Comparison of ENCODE assay signal across 9 mouse cellular contexts in the genomic region with DNA sequence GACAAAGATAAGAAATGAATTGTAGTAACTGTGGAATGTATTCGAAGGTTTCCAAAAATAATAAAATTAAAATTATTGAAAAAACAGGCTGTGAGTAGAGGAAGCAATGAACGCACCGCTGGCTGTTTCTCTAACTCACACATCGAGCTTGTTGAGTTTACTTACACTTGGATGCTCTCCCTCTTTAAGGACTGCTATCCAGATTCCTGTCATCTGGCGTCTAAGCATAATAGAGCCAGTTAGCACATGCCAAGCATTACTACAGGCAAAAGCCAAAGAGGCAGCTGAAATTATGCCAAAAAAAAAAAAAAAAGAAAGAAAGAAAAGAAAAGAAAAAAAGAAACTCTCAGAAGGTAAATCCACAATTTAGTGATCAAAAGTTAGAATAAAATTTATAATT.
"Had no signal": no experiment of that assay in that cellular context is flagged by ENCODE, and none has a peak within 500 bp of the region (broad histone marks: within the 10 kb centered on the region; RNA-seq: fewer than 3 reads in every experiment).

No protein-coding gene starts in this region.

- H3K27me3 ChIP-seq: limb, embryonic 12.5 days; liver, embryonic 13.5 days; midbrain, embryonic 13.5 days had no signal

- H3K36me3 ChIP-seq: limb, embryonic 12.5 days; liver, embryonic 13.5 days; midbrain, embryonic 13.5 days had no signal

- H3K27ac ChIP-seq: layer of hippocampus, adult 2 months; limb, embryonic 12.5 days; liver, embryonic 13.5 days; midbrain, embryonic 13.5 days had no signal

- H3K4me1 ChIP-seq: limb, embryonic 12.5 days; liver, embryonic 13.5 days; midbrain, embryonic 13.5 days had no signal

- H3K9ac ChIP-seq: limb, embryonic 12.5 days; liver, embryonic 13.5 days; liver, postnatal 0 days; midbrain, embryonic 13.5 days had no signal

- H3K9me3 ChIP-seq: limb, embryonic 12.5 days; liver, embryonic 13.5 days; midbrain, embryonic 13.5 days had no signal

- DNase-seq: liver; liver, embryonic 13.5 days; liver, postnatal 0 days; right cerebral cortex, adult 18-20 months; right cerebral cortex, postnatal 25 days; thymus, postnatal 4 days had no signal

- ATAC-seq: liver, postnatal 0 days; midbrain, embryonic 13.5 days had no signal

- H3K4me2 ChIP-seq: limb, embryonic 12.5 days; liver, embryonic 13.5 days; midbrain, embryonic 13.5 days had no signal

- H3K4me3 ChIP-seq: layer of hippocampus, adult 2 months; limb, embryonic 12.5 days; liver, embryonic 13.5 days; midbrain, embryonic 13.5 days had no signal
